ENCODE assay signal across 10 mouse cellular contexts in the genomic region with DNA sequence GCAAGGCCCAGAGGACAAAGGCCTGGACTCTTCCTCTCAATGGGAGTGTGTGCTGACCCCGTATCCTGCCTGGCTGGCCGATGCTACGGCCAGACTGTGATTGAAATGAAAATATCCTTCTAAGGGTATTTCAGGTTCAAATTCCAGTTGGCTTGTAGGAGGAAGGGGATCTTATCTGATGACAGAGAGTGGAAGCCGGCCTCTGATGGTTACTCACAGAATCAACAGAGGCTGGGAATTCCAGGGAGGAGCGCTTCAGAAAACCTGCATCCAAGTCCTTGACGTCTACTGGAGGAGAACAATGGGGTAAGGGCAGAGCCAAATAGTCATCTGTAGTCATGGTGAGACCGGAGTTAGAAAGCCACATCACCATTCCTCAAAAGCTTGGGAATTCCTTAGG.
DNase-seq lines count a peak whose midpoint lies in the region.
"Had no signal": no experiment of that assay in that cellular context is flagged by ENCODE, and none has a peak within 500 bp of the region (broad histone marks: within the 10 kb centered on the region; RNA-seq: fewer than 3 reads in every experiment).

No protein-coding gene starts in this region.

- DNase-seq in adrenal gland, postnatal 14 days: peak; percentile 15
- DNase-seq in adrenal gland, postnatal 10 days: no peak
- peak; percentile 10 for DNase-seq in kidney, adult 18-20 months
- no peak for DNase-seq in kidney, postnatal 4 days
- peak; percentile 62 for DNase-seq in kidney, adult 9 months
- DNase-seq in yolk sac, embryonic 10.5 days (ENCODE audit: low spot score): peak; percentile 50
- no peak for DNase-seq in left cerebral cortex, postnatal 10 days (ENCODE audit: extremely low spot score in 1 of 2, low spot score in 2 of 2)
- DNase-seq: cerebellum, adult 2 months; cerebellum, postnatal 36 days; gastrocnemius, postnatal 36 days had no signal

- intact Hi-C loops in left cerebral cortex, postnatal 10 days (cut with DNase I): no loop called here

Comparison
In these comparisons a context has a peak if more than half of its experiments do, and no peak if none do; other contexts are left out.
1. DNase-seq: peak in adrenal gland, postnatal 14 days (single experiment), kidney, adult 18-20 months (single experiment), kidney, adult 9 months (single experiment) and yolk sac, embryonic 10.5 days (single experiment); none in adrenal gland, postnatal 10 days (single experiment), kidney, postnatal 4 days (0 of 2) and left cerebral cortex, postnatal 10 days (0 of 2).